ENCODE assay signal across 7 mouse cellular contexts in the genomic region with DNA sequence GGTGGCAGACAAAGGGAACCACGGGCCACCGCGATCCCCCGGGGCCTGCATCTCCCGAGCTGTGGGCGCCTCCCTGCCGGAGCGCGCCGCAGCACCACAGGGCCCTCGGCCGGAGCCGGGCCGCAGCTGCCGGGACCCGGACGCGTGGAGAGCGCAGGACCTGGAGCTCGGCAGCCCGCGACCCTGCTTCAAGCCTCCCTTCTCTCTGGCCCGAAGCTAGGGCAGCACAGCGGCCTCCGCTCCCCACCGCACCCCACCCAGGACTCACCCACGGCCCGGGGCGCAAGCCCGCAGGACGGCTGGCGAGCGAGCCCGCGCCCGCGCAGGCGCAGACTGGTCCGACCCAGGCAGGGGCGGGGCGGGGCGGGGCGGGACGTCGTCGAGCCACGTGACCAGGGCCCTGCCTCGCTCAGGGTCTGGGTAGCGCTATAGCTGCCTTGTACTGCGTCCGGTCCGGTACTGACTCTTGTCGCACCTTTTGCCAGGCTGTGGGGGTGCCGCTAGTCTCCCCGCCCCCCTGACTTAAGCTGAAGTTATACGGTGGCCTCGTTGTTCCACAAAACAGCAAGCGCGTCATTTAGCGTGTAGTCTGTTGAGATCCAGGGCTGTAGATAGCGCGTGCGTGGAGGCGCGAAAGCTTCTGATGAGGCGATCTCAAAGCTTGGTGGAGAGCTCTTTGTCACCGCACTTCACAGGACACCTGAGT. TPM values are rescaled to one million over a fixed set of nuclear protein-coding genes. Genes with fewer than 3 reads are reported as not detected.
A peak's percentile ranks its signal among the peaks of the same experiment; 100 is the strongest.
DNase-seq lines count a peak whose midpoint lies in the region; ATAC-seq and TF ChIP-seq lines count a peak whose summit lies in the region.

A gene (minus strand): TSS at position 340 of the 706 bp plus-strand sequence.

- H3K27me3 ChIP-seq in intestine, postnatal 0 days (replicated peaks; ENCODE audit: control insufficient read depth, insufficient read depth, low read length): no peaks in the 10 kb centered on the region
- H3K27me3 ChIP-seq in midbrain, embryonic 12.5 days: peaks cover 12% of the 10 kb centered on the region
- H3K27me3 ChIP-seq in small intestine, adult 2 months (ENCODE audit: control insufficient read depth, insufficient read depth, low read length): no peaks in the 10 kb centered on the region

- peak; percentile 88 for ATAC-seq in intestine, postnatal 0 days
- ATAC-seq in midbrain, embryonic 12.5 days (ENCODE audit: low FRiP score, low read depth): peak; percentile 97

- H3K4me2 ChIP-seq in intestine, postnatal 0 days (replicated peaks; ENCODE audit: low read depth): peak within 1 kb of the TSS; percentile 64
- peak within 1 kb of the TSS; percentile 60 for H3K4me2 ChIP-seq in midbrain, embryonic 12.5 days (replicated peaks)

- H3K9me3 ChIP-seq in intestine, postnatal 0 days (ENCODE audit: control insufficient read depth): no peaks in the 10 kb centered on the region
- no peaks in the 10 kb centered on the region for H3K9me3 ChIP-seq in midbrain, embryonic 12.5 days

- peak; percentile 87 for DNase-seq in adrenal gland, adult 8-10 months
- DNase-seq in embryo, embryonic 9.5 days (ENCODE audit: extremely low spot score): peak; percentile 92
- peak; percentile 76 to 84 for DNase-seq in gastrocnemius, postnatal 4 days (ENCODE audit: low spot score in 2 of 2)
- DNase-seq in left cerebral cortex, postnatal 4 days: peak; percentile 87

- TF ChIP-seq CTCF in intestine, postnatal 0 days (IDR thresholded peaks at IDR 0.05; ENCODE audit: low read depth): no peak
- no peak for TF ChIP-seq CTCF in small intestine, adult 2 months (IDR thresholded peaks at IDR 0.05; ENCODE audit: extremely low read depth, insufficient read length, insufficient replicate concordance, low read depth, low read length)

- peak within 1 kb of the TSS; percentile 95 for H3K4me3 ChIP-seq in intestine, postnatal 0 days (ENCODE audit: low read depth, low read length)
- H3K4me3 ChIP-seq in midbrain, embryonic 12.5 days: peak within 1 kb of the TSS; percentile 96
- peak within 1 kb of the TSS; percentile 99 for H3K4me3 ChIP-seq in small intestine, adult 2 months (ENCODE audit: low read depth, low read length)

- H3K27ac ChIP-seq in intestine, postnatal 0 days (ENCODE audit: low read depth, low read length): peak within 1 kb of the TSS; percentile 98
- peak within 1 kb of the TSS; percentile 93 for H3K27ac ChIP-seq in midbrain, embryonic 12.5 days (replicated peaks)
- peak within 1 kb of the TSS; percentile 97 for H3K27ac ChIP-seq in small intestine, adult 2 months (ENCODE audit: insufficient read depth, low read depth, low read length)

- intact Hi-C loops in left cerebral cortex, postnatal 4 days (cut with DNase I): no loop called here

- H3K36me3 ChIP-seq in intestine, postnatal 0 days (ENCODE audit: control insufficient read depth, insufficient read depth): peaks cover 10% of the 10 kb centered on the region; the same call in 1 of the 2 replicates
- peaks cover 10% of the 10 kb centered on the region for H3K36me3 ChIP-seq in midbrain, embryonic 12.5 days
- peaks cover 9% of the 10 kb centered on the region for H3K36me3 ChIP-seq in small intestine, adult 2 months (ENCODE audit: control insufficient read depth, insufficient read depth, low read length)

- TF ChIP-seq POLR2A in small intestine, adult 2 months (IDR thresholded peaks at IDR 0.05; ENCODE audit: low read depth, low read length): peak; percentile 87

- peaks cover 8% of the 10 kb centered on the region; the same call in 1 of the 2 replicates for H3K4me1 ChIP-seq in intestine, postnatal 0 days (replicated peaks; ENCODE audit: control insufficient read depth, insufficient read depth, low read length)
- peaks cover 29% of the 10 kb centered on the region for H3K4me1 ChIP-seq in midbrain, embryonic 12.5 days
- H3K4me1 ChIP-seq in small intestine, adult 2 months (ENCODE audit: control insufficient read depth, insufficient read depth, insufficient read length, low read length): peaks cover 12% of the 10 kb centered on the region; the same call in 1 of the 2 replicates

- H3K9ac ChIP-seq in intestine, postnatal 0 days (ENCODE audit: low read depth, low read length): peak within 1 kb of the TSS; percentile 98
- H3K9ac ChIP-seq in midbrain, embryonic 12.5 days (replicated peaks): peak within 1 kb of the TSS; percentile 97

- WGBS in intestine, postnatal 0 days: under 1% methylated on average over 54 of the region's 67 CpGs
- WGBS in midbrain, embryonic 12.5 days: under 1% methylated on average over 56 of the region's 67 CpGs
- under 1% methylated on average over 58 of the region's 67 CpGs for WGBS in small intestine, adult 2 months

RNA-seq across cellular contexts. Expression of the gene that starts here (rescaled TPM):
- total RNA-seq in adrenal gland, adult 8-10 months (2022): 100 to 1,000 TPM; 191 to 350 (median 261) TPM
- 10 to 100 TPM; 81.9 to 89.9 TPM for total RNA-seq in gastrocnemius, postnatal 4 days (2021)
- polyA plus RNA-seq in intestine, postnatal 0 days (2015; fragmentation: Nextera tagmentation; extraction: Ambion mirVana): 39.7 and 40.9 TPM in 2 replicates
- total RNA-seq in left cerebral cortex, postnatal 4 days (2021): 100 to 1,000 TPM; 113 to 116 TPM
- 80.8 and 87.7 TPM in 2 replicates for polyA plus RNA-seq in midbrain, embryonic 12.5 days (2016; fragmentation: Nextera tagmentation; extraction: Ambion mirVana)
- polyA plus RNA-seq in small intestine, adult 2 months (2012; rRNA removed): 66.7 and 67.2 TPM in 2 replicates

Comparison
In these comparisons a context has a peak if more than half of its experiments do, and no peak if none do; other contexts are left out.
1. Peak in every context shown above with its lines: DNase-seq, ATAC-seq, H3K4me3 ChIP-seq and H3K27ac ChIP-seq.